Mouse (Mus musculus) lung, adult 10 weeks (tissue): ENCODE measurements around the gene Ccdc80. TPM values are rescaled to one million over a fixed set of nuclear protein-coding genes. Genes with fewer than 3 reads are reported as not detected.

Source experiments
- polyA plus RNA-seq: library from polyadenylated mRNA; stranded (reverse); fragments of 350-450 nt; fragmentation: Illumina TruSeq; extraction: RNeasy Lipid Tissue Mini Kit (QIAGEN cat#74804); gene quantifications from one replicate; pipeline ENCODE4 v1.2.3, GENCODE M21; 2014; ENCODE audit warnings: low read depth, low replicate concordance; ENCODE audit not compliant: insufficient read depth

Ccdc80 gene
- polyA plus RNA-seq: 14.5 TPM

GRCm38 (mm10) chr16:45093137-45093731 lies at the start of gene Ccdc80:
Ccdc80 (plus strand) TSS chr16:45093402.

DNA sequence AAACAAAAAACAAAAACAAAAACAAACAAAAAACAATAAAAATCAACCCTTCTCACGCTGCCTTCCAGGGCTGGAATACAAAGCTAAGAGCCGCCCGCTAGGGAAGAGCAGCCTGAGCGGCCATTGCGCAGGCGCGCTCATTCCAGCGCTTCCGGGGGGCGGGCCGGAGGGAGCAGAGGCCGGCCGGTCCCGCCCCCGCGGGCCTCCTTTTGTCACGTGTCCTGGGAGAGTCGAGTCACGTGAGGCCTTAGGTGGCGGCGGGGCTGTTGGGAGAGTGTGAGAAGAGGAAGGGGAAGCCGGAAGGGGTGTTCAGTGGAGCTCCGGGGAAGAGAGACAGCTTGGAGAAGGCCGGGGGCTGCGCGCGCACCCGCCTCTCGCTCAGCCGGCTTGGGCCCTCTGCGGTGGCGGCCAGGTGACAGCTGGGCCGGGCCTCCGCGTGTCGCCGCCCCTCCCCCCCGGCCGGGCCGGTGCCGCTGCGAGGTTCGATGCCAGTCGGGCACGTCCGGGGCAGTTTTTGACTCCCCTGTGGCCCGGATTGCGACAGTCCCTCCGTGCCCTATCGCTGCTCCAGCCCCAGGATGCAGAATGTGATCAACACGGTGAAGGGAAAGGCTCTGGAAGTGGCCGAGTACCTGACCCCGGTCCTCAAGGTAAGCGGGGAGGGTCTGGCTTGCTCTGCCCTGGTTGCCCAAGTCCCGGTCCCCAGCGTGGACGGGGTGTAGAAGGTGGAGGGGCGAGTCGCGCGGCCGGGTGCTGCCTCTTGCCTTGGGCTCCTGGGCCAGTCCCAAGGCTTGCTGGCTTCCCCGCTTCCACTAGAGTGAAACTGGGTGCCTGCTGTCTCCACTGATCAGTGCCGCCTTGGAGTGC lies 65.6 kb downstream of the Ccdc80 start, which contains the start of the genes Slc35a5 and Atg3:
TSS of gene Slc35a5 (minus strand) at position 185 of the 867 bp plus-strand sequence.
TSS of gene Atg3 (plus strand) at position 264 of the 867 bp plus-strand sequence.

Other genes with a start within 250 kb of the Ccdc80 start
- not detected for gene Cd200r2, start 226.3 kb upstream of the Ccdc80 start, polyA plus RNA-seq
- 0.14 TPM for gene Cd200r3, start 149.7 kb upstream of the Ccdc80 start, polyA plus RNA-seq
- 9.0 TPM for gene Slc35a5, start 65.3 kb downstream of the Ccdc80 start, polyA plus RNA-seq
- gene Atg3, start 65.4 kb downstream of the Ccdc80 start, polyA plus RNA-seq: 42.2 TPM
- 7.0 TPM for gene Btla, start 130.9 kb downstream of the Ccdc80 start, polyA plus RNA-seq